Mouse (Mus musculus) cerebellum, postnatal 36 days (tissue): Measurements from ENCODE around the gene Tsr3.

Source experiments
- DNase-seq, 2 experiments: peaks; one replicate each; pipeline ENCODE4 v3.0.0; 2021 to 2022; ENCODE audit warnings: mixed read lengths in 2 of 2

Gene Tsr3

GRCm38 (mm10) chr17:25244239-25244638 is 4.3 kb downstream of the Tsr3 start:
- no peak for DNase-seq

GRCm38 (mm10) chr17:25248033-25248750 is 8.2 kb downstream of the Tsr3 start:
- DNase-seq = no peak

- no peak for DNase-seq
Measured at GRCm38 (mm10) chr17:25250181-25250835, 10.3 kb downstream of the Tsr3 start.

- DNase-seq = no peak
Measured at GRCm38 (mm10) chr17:25252643-25253042, 12.7 kb downstream of the Tsr3 start.

- no peak for DNase-seq
Measured at GRCm38 (mm10) chr17:25253760-25254159, 13.8 kb downstream of the Tsr3 start.

GRCm38 (mm10) chr17:25255110-25255509 is 15.1 kb downstream of the Tsr3 start:
- DNase-seq = no peak

GRCm38 (mm10) chr17:25256140-25256754 is 16.3 kb downstream of the Tsr3 start, which contains the start of gene Baiap3:
Baiap3 (minus strand) TSS chr17:25256364.
- no peak for DNase-seq

- DNase-seq = no peak
Measured at GRCm38 (mm10) chr17:25257804-25258261, 17.9 kb downstream of the Tsr3 start.

GRCm38 (mm10) chr17:25264453-25264852 is 24.5 kb downstream of the Tsr3 start:
- peak; percentile 21 to 36 for DNase-seq

GRCm38 (mm10) chr17:25270795-25271335 is 30.9 kb downstream of the Tsr3 start:
- DNase-seq = no peak

GRCm38 (mm10) chr17:25272326-25272725 is 32.4 kb downstream of the Tsr3 start:
- no peak for DNase-seq

- DNase-seq = peak in 1 of 2 experiments; percentile 83
Measured at GRCm38 (mm10) chr17:25272951-25273705, 33.2 kb downstream of the Tsr3 start.

- peak; percentile 91 to 100 for DNase-seq
Measured at GRCm38 (mm10) chr17:25273706-25274501, 33.9 kb downstream of the Tsr3 start.

GRCm38 (mm10) chr17:25274571-25275346 is 34.8 kb downstream of the Tsr3 start, which contains the start of gene Ube2i:
Ube2i (minus strand) TSS chr17:25274622.
- DNase-seq = no peak

- no peak for DNase-seq
Measured at GRCm38 (mm10) chr17:25275833-25276232, 35.9 kb downstream of the Tsr3 start.

- DNase-seq = peak in 1 of 2 experiments; percentile 19
Measured at GRCm38 (mm10) chr17:25282133-25282532, 42.2 kb downstream of the Tsr3 start.

GRCm38 (mm10) chr17:25285033-25285432 is 45.1 kb downstream of the Tsr3 start:
- peak; percentile 77 to 84 for DNase-seq

- peak; percentile 33 to 35 for DNase-seq
Measured at GRCm38 (mm10) chr17:25288842-25289241, 48.9 kb downstream of the Tsr3 start.

- no peak for DNase-seq
Measured at GRCm38 (mm10) chr17:25290411-25290810, 50.4 kb downstream of the Tsr3 start.
